Mouse (Mus musculus): Measurements from ENCODE around the gene Nsdhl.

Gene Nsdhl

DNA sequence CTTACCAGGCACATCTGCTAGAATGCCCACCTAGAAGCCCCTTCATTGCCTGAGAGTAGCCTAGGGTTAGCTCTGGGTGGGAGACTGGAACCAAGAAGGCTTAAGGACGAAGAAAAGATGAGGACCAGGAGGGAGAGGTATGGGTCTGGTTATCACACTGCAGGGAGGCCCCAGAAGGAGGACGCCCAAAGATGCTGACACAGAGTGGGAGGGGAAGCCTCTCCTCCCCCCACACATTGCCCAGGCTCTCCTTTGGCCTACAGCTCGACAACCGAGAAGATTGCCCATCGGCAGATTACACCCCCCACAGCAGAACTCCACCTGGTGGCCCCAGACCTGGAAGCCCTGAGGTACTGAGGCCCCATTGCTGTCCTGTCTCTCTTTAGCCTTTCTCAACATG is 84.8 kb downstream of the Nsdhl start:
- in situ Hi-C loops (cut with MseI, MboI) = loop anchor here in 1 of 2 experiments (25.0 kb wide), 1 partner anchor 434 kb away; the partner anchor contains the start of gene Trex2

DNA sequence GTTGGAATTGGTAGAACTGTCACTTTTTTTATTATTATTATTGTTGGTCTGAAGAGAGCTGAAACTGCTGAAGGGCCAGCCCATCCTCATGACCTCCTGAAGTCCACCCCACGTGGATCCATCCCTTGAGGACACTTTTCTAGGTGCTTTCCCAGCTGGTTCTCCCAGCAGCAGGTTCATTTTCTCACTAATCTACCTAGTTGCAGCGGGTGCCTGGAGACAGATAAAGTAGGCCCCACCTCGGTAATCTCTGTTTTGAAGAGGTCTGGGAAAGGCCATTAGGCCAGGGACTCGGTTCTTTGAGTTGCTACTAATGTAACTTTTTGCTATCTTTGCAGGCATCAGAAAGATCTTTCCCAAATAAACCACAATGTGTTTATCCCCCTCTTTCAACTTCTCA is 87.3 kb downstream of the Nsdhl start:
- in situ Hi-C loops (cut with MseI, MboI) = loop anchor here in 1 of 2 experiments (25.0 kb wide), 1 partner anchor 432 kb away; the partner anchor contains the start of gene Trex2

DNA sequence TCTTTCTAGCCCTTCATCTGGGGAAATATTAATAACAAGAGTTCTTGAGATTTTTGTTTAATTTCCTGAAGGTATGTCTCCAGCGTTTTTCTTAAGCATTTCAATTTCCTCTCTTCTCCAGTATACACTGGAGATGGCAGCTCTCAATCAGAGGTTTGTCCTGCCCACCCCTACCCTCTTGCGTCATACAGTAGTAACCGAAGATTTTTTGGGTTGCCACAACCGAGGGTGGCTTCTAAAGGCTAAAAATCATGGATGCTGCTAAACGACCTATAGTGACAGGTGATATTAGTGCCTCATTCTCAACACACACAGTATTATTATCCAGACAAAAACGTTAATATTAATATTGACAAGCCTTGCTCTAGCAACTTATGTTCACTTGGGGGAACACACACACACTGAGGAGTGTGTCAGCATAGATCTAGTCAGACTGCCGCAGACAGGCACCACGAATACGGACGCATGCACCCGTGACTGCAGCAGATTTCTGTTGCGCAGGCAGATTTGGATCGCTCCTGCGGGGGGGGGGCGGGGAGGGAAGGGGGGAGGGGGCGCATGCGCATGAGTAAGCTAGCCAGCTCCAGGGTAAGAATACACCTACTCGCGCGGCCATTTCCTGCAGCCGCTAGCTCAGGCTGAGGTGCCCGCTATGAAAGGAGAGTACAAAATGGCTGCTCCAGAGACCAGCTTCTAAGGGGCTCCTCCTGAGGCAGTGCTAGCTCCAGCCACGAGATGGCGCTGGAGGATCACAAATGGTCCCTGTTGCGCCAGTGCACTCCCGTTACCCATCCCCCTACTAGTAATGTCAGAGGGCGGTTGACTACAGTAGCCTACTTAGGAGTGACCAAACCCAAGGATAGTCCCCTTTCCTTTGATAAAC is 89.5 kb downstream of the Nsdhl start:
- in situ Hi-C loops (cut with MseI, MboI) = loop anchor here in 1 of 2 experiments (25.0 kb wide), 1 partner anchor 429 kb away; the partner anchor contains the start of gene Trex2
